9 mouse cellular contexts compared by ENCODE assay signal in the genomic region with DNA sequence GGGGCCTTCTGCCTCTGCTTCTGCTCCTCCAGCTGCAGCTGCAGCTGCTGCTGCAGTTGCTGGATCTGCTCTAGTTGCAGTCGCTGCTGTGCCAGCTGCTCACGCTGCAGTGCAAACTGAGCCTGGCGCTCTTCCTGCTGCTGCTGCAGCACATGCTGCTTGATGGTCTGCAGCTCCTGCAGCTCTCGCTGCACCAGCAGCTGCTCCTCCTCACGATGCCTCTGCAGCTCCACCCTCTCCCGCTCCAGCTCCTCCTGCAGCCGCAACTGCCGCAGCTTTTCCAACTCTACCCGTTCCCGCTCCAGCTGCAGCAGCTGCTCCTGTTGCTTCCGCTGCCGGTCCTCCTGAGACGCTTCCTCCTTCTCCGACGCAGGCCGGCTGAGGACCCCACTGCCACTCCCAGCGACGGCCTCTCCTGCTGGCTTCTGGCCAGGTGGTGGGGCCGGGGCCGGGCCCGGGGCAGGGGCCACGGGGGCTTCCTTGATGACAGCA. TPM values are rescaled to one million over a fixed set of nuclear protein-coding genes. Genes with fewer than 3 reads are reported as not detected.
DNase-seq lines count a peak whose midpoint lies in the region; ATAC-seq and TF ChIP-seq lines count a peak whose summit lies in the region.
"Had no signal": no experiment of that assay in that cellular context is flagged by ENCODE, and none has a peak within 500 bp of the region (broad histone marks: within the 10 kb centered on the region; RNA-seq: fewer than 3 reads in every experiment).

No protein-coding gene starts in this region.

- WGBS in kidney, postnatal 0 days, result 4% methylated on average over 22 of the region's 22 CpGs
- 9% methylated on average over 22 of the region's 22 CpGs for WGBS in embryonic facial prominence, embryonic 12.5 days
- 8% methylated on average over 22 of the region's 22 CpGs for WGBS in intestine, embryonic 16.5 days
- 17% methylated on average over 22 of the region's 22 CpGs for WGBS in midbrain, postnatal 0 days

- H3K4me1 ChIP-seq in kidney, postnatal 0 days (replicated peaks; ENCODE audit: insufficient read depth, low read length), result peaks cover 9% of the 10 kb centered on the region
- peaks cover 16% of the 10 kb centered on the region for H3K4me1 ChIP-seq in embryonic facial prominence, embryonic 12.5 days
- H3K4me1 ChIP-seq in intestine, embryonic 16.5 days (ENCODE audit: control insufficient read depth, insufficient read depth, low read length), result peaks cover 20% of the 10 kb centered on the region
- H3K4me1 ChIP-seq in midbrain, postnatal 0 days (ENCODE audit: insufficient read depth, low read length), result 0 out of 2 replicates have a peak, but pooled peaks cover 3% of the 10 kb centered on the region

- peak overlapping the region; percentile 26 for H3K4me3 ChIP-seq in kidney, postnatal 0 days (replicated peaks; ENCODE audit: low read depth, low read length)
- peak overlapping the region; percentile 28 for H3K4me3 ChIP-seq in embryonic facial prominence, embryonic 12.5 days
- peak overlapping the region; percentile 27 for H3K4me3 ChIP-seq in intestine, embryonic 16.5 days (ENCODE audit: low read length)
- no peak overlapping the region for H3K4me3 ChIP-seq in midbrain, postnatal 0 days (ENCODE audit: low read depth, low read length)

- no peaks in the 10 kb centered on the region for H3K9me3 ChIP-seq in kidney, postnatal 0 days (replicated peaks; ENCODE audit: low read length)
- no peaks in the 10 kb centered on the region for H3K9me3 ChIP-seq in embryonic facial prominence, embryonic 12.5 days
- no peaks in the 10 kb centered on the region for H3K9me3 ChIP-seq in intestine, embryonic 16.5 days (ENCODE audit: control insufficient read depth, low read length)
- no peaks in the 10 kb centered on the region for H3K9me3 ChIP-seq in midbrain, postnatal 0 days (ENCODE audit: low read length)

- intact Hi-C loops in left cerebral cortex, postnatal 14 days (cut with DNase I), result no loop called here

- H3K27ac ChIP-seq in kidney, postnatal 0 days, result no peak overlapping the region
- H3K27ac ChIP-seq in embryonic facial prominence, embryonic 12.5 days, result peak overlapping the region; percentile 7; the same call in 1 of the 2 replicates
- peak overlapping the region; percentile 44 for H3K27ac ChIP-seq in intestine, embryonic 16.5 days (ENCODE audit: low read length)
- H3K27ac ChIP-seq in midbrain, postnatal 0 days (ENCODE audit: low read depth, low read length), result peak overlapping the region; percentile 43; the same call in 1 of the 2 replicates

- peak overlapping the region; percentile 63 for H3K4me2 ChIP-seq in kidney, postnatal 0 days (ENCODE audit: low read length)
- H3K4me2 ChIP-seq in embryonic facial prominence, embryonic 12.5 days (replicated peaks), result peak overlapping the region; percentile 58
- peak overlapping the region; percentile 56 for H3K4me2 ChIP-seq in intestine, embryonic 16.5 days (ENCODE audit: low read depth, low read length)
- peak overlapping the region; percentile 16; the same call in 1 of the 2 replicates for H3K4me2 ChIP-seq in midbrain, postnatal 0 days (ENCODE audit: low read depth, low read length, poor library complexity, severe bottlenecking)

- H3K27me3 ChIP-seq in kidney, postnatal 0 days (ENCODE audit: insufficient read depth, low read length), result no peaks in the 10 kb centered on the region; the same call in 1 of the 2 replicates
- H3K27me3 ChIP-seq in embryonic facial prominence, embryonic 12.5 days, result peaks cover 39% of the 10 kb centered on the region
- H3K27me3 ChIP-seq in intestine, embryonic 16.5 days (replicated peaks; ENCODE audit: control insufficient read depth, insufficient read depth, low read length), result 0 out of 2 replicates have a peak, but pooled peaks cover 7% of the 10 kb centered on the region
- H3K27me3 ChIP-seq in midbrain, postnatal 0 days (ENCODE audit: insufficient read depth, low read length), result no peaks in the 10 kb centered on the region

- peak overlapping the region; percentile 37; the same call in 1 of the 2 replicates for H3K9ac ChIP-seq in kidney, postnatal 0 days (ENCODE audit: low read depth, low read length)
- H3K9ac ChIP-seq in embryonic facial prominence, embryonic 12.5 days, result peak overlapping the region; percentile 36
- H3K9ac ChIP-seq in intestine, embryonic 16.5 days (ENCODE audit: low read depth, low read length), result peak overlapping the region; percentile 49
- 0 out of 2 replicates have a peak overlapping the region, but pooled peaks have one; percentile 33 for H3K9ac ChIP-seq in midbrain, postnatal 0 days (replicated peaks; ENCODE audit: low read length, poor library complexity, severe bottlenecking)

- no peaks in the 10 kb centered on the region for H3K36me3 ChIP-seq in kidney, postnatal 0 days (ENCODE audit: insufficient read depth, low read length)
- H3K36me3 ChIP-seq in embryonic facial prominence, embryonic 12.5 days, result no peaks in the 10 kb centered on the region
- no peaks in the 10 kb centered on the region for H3K36me3 ChIP-seq in intestine, embryonic 16.5 days (ENCODE audit: control insufficient read depth, insufficient read depth, low read length)
- peaks cover 80% of the 10 kb centered on the region for H3K36me3 ChIP-seq in midbrain, postnatal 0 days (ENCODE audit: insufficient read depth, low read length)

- no peak for TF ChIP-seq CTCF in kidney, postnatal 0 days (IDR thresholded peaks at IDR 0.05; ENCODE audit: low read depth)
- TF ChIP-seq CTCF in midbrain, postnatal 0 days (IDR thresholded peaks at IDR 0.05), result no peak

- DNase-seq in kidney, postnatal 0 days (ENCODE audit: low spot score), result peak; percentile 62
- no peak for DNase-seq in kidney, adult 9 months
- DNase-seq in midbrain, postnatal 0 days (ENCODE audit: low spot score), result peak; percentile 53
- no peak for DNase-seq in urinary bladder, postnatal 36 days (ENCODE audit: low spot score in 2 of 2)
- no peak for DNase-seq in cerebellum, adult 18-20 months
- DNase-seq in left cerebral cortex, postnatal 14 days (ENCODE audit: low spot score in 2 of 2), result no peak

- no peak for ATAC-seq in kidney, postnatal 0 days (replicated peaks; ENCODE audit: low FRiP score, low read depth)
- no peak for ATAC-seq in embryonic facial prominence, embryonic 12.5 days (ENCODE audit: insufficient number of reproducible peaks, insufficient read depth, low FRiP score, low TSS enrichment)
- ATAC-seq in intestine, embryonic 16.5 days, result peak; percentile 22
- ATAC-seq in midbrain, postnatal 0 days (ENCODE audit: low FRiP score), result no peak

RNA-seq across cellular contexts. Expression of a gene that starts 16.7 kb away (rescaled TPM):
- polyA plus RNA-seq in kidney, postnatal 0 days (2015; fragmentation: Nextera tagmentation; extraction: Ambion mirVana), result 62.6 and 69.3 TPM in 2 replicates
- polyA plus RNA-seq in embryonic facial prominence, embryonic 12.5 days (2016; fragmentation: Nextera tagmentation; extraction: Ambion mirVana), result 54.7 and 55.0 TPM in 2 replicates
- polyA plus RNA-seq in intestine, embryonic 16.5 days (2015; fragmentation: Nextera tagmentation; extraction: Ambion mirVana), result 105 and 109 TPM in 2 replicates
- total RNA-seq in midbrain, postnatal 0 days (2014; rRNA removed), result 32.3 and 45.1 TPM in 2 replicates
- polyA plus RNA-seq in midbrain, postnatal 0 days (2015; fragmentation: Nextera tagmentation; extraction: Ambion mirVana), result 38.3 and 42.7 TPM in 2 replicates
- 10 to 100 TPM; 33.3 to 35.4 TPM for total RNA-seq in left cerebral cortex, postnatal 14 days (2021)

RNA-seq across cellular contexts. Expression of a gene that starts 28.0 kb away (rescaled TPM):
- 23.7 and 24.6 TPM in 2 replicates for polyA plus RNA-seq in kidney, postnatal 0 days (2015; fragmentation: Nextera tagmentation; extraction: Ambion mirVana)
- 34.5 and 38.2 TPM in 2 replicates for polyA plus RNA-seq in embryonic facial prominence, embryonic 12.5 days (2016; fragmentation: Nextera tagmentation; extraction: Ambion mirVana)
- polyA plus RNA-seq in intestine, embryonic 16.5 days (2015; fragmentation: Nextera tagmentation; extraction: Ambion mirVana), result 20.3 and 22.3 TPM in 2 replicates
- 46.3 and 60.6 TPM in 2 replicates for total RNA-seq in midbrain, postnatal 0 days (2014; rRNA removed)
- polyA plus RNA-seq in midbrain, postnatal 0 days (2015; fragmentation: Nextera tagmentation; extraction: Ambion mirVana), result 44.1 and 49.1 TPM in 2 replicates
- total RNA-seq in left cerebral cortex, postnatal 14 days (2021), result 100 to 1,000 TPM in 1 of 2 experiments, 10 to 100 TPM in 1; 93.9 to 103 TPM

RNA-seq across cellular contexts. Expression of a gene that starts 30.9 kb away (rescaled TPM):
- polyA plus RNA-seq in kidney, postnatal 0 days (2015; fragmentation: Nextera tagmentation; extraction: Ambion mirVana), result 0.09 and 0.39 TPM in 2 replicates
- 0.29 and 0.31 TPM in 2 replicates for polyA plus RNA-seq in embryonic facial prominence, embryonic 12.5 days (2016; fragmentation: Nextera tagmentation; extraction: Ambion mirVana)
- 1.8 and 2.0 TPM in 2 replicates for polyA plus RNA-seq in intestine, embryonic 16.5 days (2015; fragmentation: Nextera tagmentation; extraction: Ambion mirVana)
- 0.14 TPM in 1 of 2 replicates, not detected in the other for total RNA-seq in midbrain, postnatal 0 days (2014; rRNA removed)
- polyA plus RNA-seq in midbrain, postnatal 0 days (2015; fragmentation: Nextera tagmentation; extraction: Ambion mirVana), result not detected in 2 replicates
- total RNA-seq in left cerebral cortex, postnatal 14 days (2021), result not detected
- total RNA-seq: neutrophil, adult 5-6 weeks had no signal

RNA-seq across cellular contexts. Expression of a gene that starts 58.2 kb away (rescaled TPM):
- 1.4 and 1.6 TPM in 2 replicates for polyA plus RNA-seq in kidney, postnatal 0 days (2015; fragmentation: Nextera tagmentation; extraction: Ambion mirVana)
- 3.1 and 4.2 TPM in 2 replicates for polyA plus RNA-seq in embryonic facial prominence, embryonic 12.5 days (2016; fragmentation: Nextera tagmentation; extraction: Ambion mirVana)
- 3.2 and 4.2 TPM in 2 replicates for polyA plus RNA-seq in intestine, embryonic 16.5 days (2015; fragmentation: Nextera tagmentation; extraction: Ambion mirVana)
- total RNA-seq in midbrain, postnatal 0 days (2014; rRNA removed), result 2.5 and 3.7 TPM in 2 replicates
- 1.4 and 1.6 TPM in 2 replicates for polyA plus RNA-seq in midbrain, postnatal 0 days (2015; fragmentation: Nextera tagmentation; extraction: Ambion mirVana)
- 1 to 10 TPM; 1.5 to 2.0 TPM for total RNA-seq in left cerebral cortex, postnatal 14 days (2021)

Comparison
In these comparisons a context has a peak if more than half of its experiments do, and no peak if none do; other contexts are left out.
1. DNase-seq: peak in kidney, postnatal 0 days (single experiment) and midbrain, postnatal 0 days (single experiment); none in kidney, adult 9 months (single experiment), urinary bladder, postnatal 36 days (0 of 2), cerebellum, adult 18-20 months (0 of 2) and left cerebral cortex, postnatal 14 days (0 of 2).
2. Peak in every context shown above with its lines, with median percentiles within 50 percentile points of each other: H3K4me2 ChIP-seq and H3K9ac ChIP-seq.